10 mouse cellular contexts compared by ENCODE assay signal in genomic region chr13:38407611-38408315, GRCm38 (mm10).
A peak's percentile ranks its signal among the peaks of the same experiment; 100 is the strongest.
DNase-seq lines count a peak whose midpoint lies in the region; ATAC-seq and TF ChIP-seq lines count a peak whose summit lies in the region.
"Had no signal": no experiment of that assay in that cellular context is flagged by ENCODE, and none has a peak within 500 bp of the region (broad histone marks: within the 10 kb centered on the region; RNA-seq: fewer than 3 reads in every experiment).

No protein-coding gene starts in this region.

- H3K27ac ChIP-seq in forebrain, embryonic 15.5 days (replicated peaks) = no peak overlapping the region
- H3K27ac ChIP-seq in forebrain, embryonic 12.5 days = no peak overlapping the region
- no peak overlapping the region for H3K27ac ChIP-seq in liver, adult 2 months (replicated peaks; ENCODE audit: insufficient read depth, low read depth, low read length)
- no peak overlapping the region for H3K27ac ChIP-seq in liver, postnatal 0 days (ENCODE audit: low read depth)
- peak overlapping the region; percentile 10; the same call in 1 of the 2 replicates for H3K27ac ChIP-seq in stomach, embryonic 14.5 days (ENCODE audit: low read length)

- no peak for TF ChIP-seq CTCF in liver, adult 2 months (IDR thresholded peaks at IDR 0.05; ENCODE audit: low read depth, low read length)
- no peak for TF ChIP-seq CTCF in liver, postnatal 0 days (IDR thresholded peaks at IDR 0.05; ENCODE audit: low read depth)

- no peaks in the 10 kb centered on the region for H3K79me2 ChIP-seq in liver, adult 2 months (ENCODE audit: control insufficient read depth, insufficient read depth, low read length)

- no peak for TF ChIP-seq EP300 in liver, postnatal 0 days (IDR thresholded peaks at IDR 0.05; ENCODE audit: low read depth)

- H3K4me1 ChIP-seq in forebrain, embryonic 15.5 days = peaks cover 17% of the 10 kb centered on the region
- peaks cover 10% of the 10 kb centered on the region; the same call in 1 of the 2 replicates for H3K4me1 ChIP-seq in forebrain, embryonic 12.5 days
- H3K4me1 ChIP-seq in liver, adult 2 months (ENCODE audit: control insufficient read depth, insufficient read depth, low read length) = 0 out of 2 replicates have a peak, but pooled peaks cover 3% of the 10 kb centered on the region
- no peaks in the 10 kb centered on the region for H3K4me1 ChIP-seq in liver, postnatal 0 days (ENCODE audit: insufficient read depth)
- peaks cover 29% of the 10 kb centered on the region for H3K4me1 ChIP-seq in stomach, embryonic 14.5 days (ENCODE audit: control insufficient read depth, insufficient read depth, low read length)

- no peak for TF ChIP-seq POLR2A in liver, adult 2 months (IDR thresholded peaks at IDR 0.05; ENCODE audit: extremely low read depth, insufficient read depth, low read length)

- no peak overlapping the region for H3K4me2 ChIP-seq in forebrain, embryonic 15.5 days (replicated peaks)
- H3K4me2 ChIP-seq in forebrain, embryonic 12.5 days = no peak overlapping the region
- H3K4me2 ChIP-seq in liver, postnatal 0 days (ENCODE audit: low read depth, low read length) = no peak overlapping the region
- no peak overlapping the region for H3K4me2 ChIP-seq in stomach, embryonic 14.5 days (replicated peaks; ENCODE audit: low read depth, low read length)

- DNase-seq in liver, adult 2 months (ENCODE audit: extremely low read depth, low read depth, low spot score) = peak; percentile 20
- no peak for DNase-seq in liver, postnatal 0 days
- DNase-seq in heart, adult 9 months (ENCODE audit: low spot score in 2 of 2) = peak; percentile 43 to 68
- DNase-seq in adrenal gland, postnatal 14 days = no peak
- DNase-seq in testis, postnatal 14 days (ENCODE audit: low spot score) = no peak
- DNase-seq: cerebellum, adult 9-11 months; gastrocnemius, postnatal 36 days had no signal

- no peak overlapping the region for H3K4me3 ChIP-seq in forebrain, embryonic 15.5 days
- H3K4me3 ChIP-seq in forebrain, embryonic 12.5 days (replicated peaks) = no peak overlapping the region
- no peak overlapping the region for H3K4me3 ChIP-seq in liver, adult 2 months (ENCODE audit: insufficient read depth, low read depth, low read length)
- H3K4me3 ChIP-seq in liver, postnatal 0 days (ENCODE audit: low read depth, low read length) = no peak overlapping the region
- no peak overlapping the region for H3K4me3 ChIP-seq in stomach, embryonic 14.5 days (ENCODE audit: low read depth, low read length)

- H3K9me3 ChIP-seq in forebrain, embryonic 15.5 days = no peaks in the 10 kb centered on the region
- H3K9me3 ChIP-seq in forebrain, embryonic 12.5 days = no peaks in the 10 kb centered on the region
- H3K9me3 ChIP-seq in liver, postnatal 0 days (ENCODE audit: low read length) = no peaks in the 10 kb centered on the region
- H3K9me3 ChIP-seq in stomach, embryonic 14.5 days (ENCODE audit: control insufficient read depth, low read depth, low read length) = no peaks in the 10 kb centered on the region

- 0 out of 2 replicates have a peak, but pooled peaks have one; percentile 49 for ATAC-seq in forebrain, embryonic 15.5 days (replicated peaks)
- no peak for ATAC-seq in forebrain, embryonic 12.5 days (ENCODE audit: low FRiP score)
- ATAC-seq in liver, postnatal 0 days = no peak
- no peak for ATAC-seq in stomach, embryonic 14.5 days (ENCODE audit: insufficient number of reproducible peaks, insufficient read depth, low FRiP score, low read depth)

- no peaks in the 10 kb centered on the region for H3K36me3 ChIP-seq in forebrain, embryonic 15.5 days
- H3K36me3 ChIP-seq in forebrain, embryonic 12.5 days (replicated peaks) = no peaks in the 10 kb centered on the region
- no peaks in the 10 kb centered on the region for H3K36me3 ChIP-seq in liver, adult 2 months (ENCODE audit: control insufficient read depth, insufficient read depth, low read length)
- H3K36me3 ChIP-seq in liver, postnatal 0 days (replicated peaks; ENCODE audit: insufficient read depth, low read length) = no peaks in the 10 kb centered on the region
- H3K36me3 ChIP-seq in stomach, embryonic 14.5 days (ENCODE audit: control insufficient read depth, insufficient read depth, low read length) = no peaks in the 10 kb centered on the region

- WGBS in forebrain, embryonic 15.5 days = 70% methylated on average over 6 of the region's 6 CpGs
- 85% methylated on average over 6 of the region's 6 CpGs for WGBS in forebrain, embryonic 12.5 days
- WGBS in liver, adult 2 months = 64% methylated on average over 6 of the region's 6 CpGs
- 53% methylated on average over 6 of the region's 6 CpGs for WGBS in liver, postnatal 0 days (ENCODE audit: insufficient replicate concordance)
- 43% methylated on average over 6 of the region's 6 CpGs for WGBS in stomach, embryonic 14.5 days

- H3K27me3 ChIP-seq in forebrain, embryonic 15.5 days = no peaks in the 10 kb centered on the region
- H3K27me3 ChIP-seq in forebrain, embryonic 12.5 days = no peaks in the 10 kb centered on the region
- H3K27me3 ChIP-seq in liver, adult 2 months (ENCODE audit: control insufficient read depth, insufficient read depth, low read length) = peaks cover 3% of the 10 kb centered on the region; the same call in 1 of the 2 replicates
- 0 out of 2 replicates have a peak, but pooled peaks cover 2% of the 10 kb centered on the region for H3K27me3 ChIP-seq in liver, postnatal 0 days (ENCODE audit: insufficient read depth, low read length)
- no peaks in the 10 kb centered on the region for H3K27me3 ChIP-seq in stomach, embryonic 14.5 days (ENCODE audit: control insufficient read depth, insufficient read depth, low read length)

- H3K9ac ChIP-seq in forebrain, embryonic 15.5 days (replicated peaks) = no peak overlapping the region
- H3K9ac ChIP-seq in forebrain, embryonic 12.5 days = no peak overlapping the region
- no peak overlapping the region for H3K9ac ChIP-seq in liver, adult 2 months (ENCODE audit: low read depth, low read length)
- no peak overlapping the region for H3K9ac ChIP-seq in liver, postnatal 0 days (replicated peaks)
- H3K9ac ChIP-seq in stomach, embryonic 14.5 days (replicated peaks; ENCODE audit: low read depth, low read length) = no peak overlapping the region

Comparison
In these comparisons a context has a peak if more than half of its experiments do, and no peak if none do; other contexts are left out.
1. DNase-seq: peak in liver, adult 2 months (single experiment) and heart, adult 9 months (2 of 2); none in liver, postnatal 0 days (single experiment), adrenal gland, postnatal 14 days (single experiment) and testis, postnatal 14 days (single experiment).